Mouse (Mus musculus): ENCODE measurements around the gene Pigyl.

The Pigyl gene

DNA sequence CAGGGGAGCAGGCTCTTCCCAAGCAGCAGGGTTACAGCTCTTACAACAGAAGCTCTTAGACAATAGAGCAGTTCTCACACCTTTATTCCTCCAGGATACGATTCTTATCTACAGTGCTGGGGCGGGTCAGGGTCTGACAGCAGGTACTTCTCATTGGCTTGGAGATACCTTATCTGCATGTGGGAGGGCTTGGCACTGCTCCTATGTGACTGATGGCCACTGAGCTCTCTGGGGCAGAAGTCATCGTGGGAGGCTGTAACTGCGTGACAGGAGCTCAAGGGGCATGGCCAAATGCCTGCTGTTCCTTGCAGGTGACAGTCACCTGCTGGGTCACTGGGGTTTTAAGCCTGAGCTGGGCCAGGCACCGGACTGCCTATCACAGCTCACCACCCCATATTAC is 39.8 kb downstream of the Pigyl start:
- DNase-seq (ENCODE audit: low spot score), result no peak

Data from ovary, postnatal 36 days (tissue).